ENCODE assay signal across 10 mouse cellular contexts in genomic region chr13:56132941-56133340, GRCm38 (mm10). TPM values are rescaled to one million over a fixed set of nuclear protein-coding genes. Genes with fewer than 3 reads are reported as not detected.
A peak's percentile ranks its signal among the peaks of the same experiment; 100 is the strongest.
DNase-seq lines count a peak whose midpoint lies in the region; ATAC-seq lines count a peak whose summit lies in the region.
"Had no signal": no experiment of that assay in that cellular context is flagged by ENCODE, and none has a peak within 500 bp of the region (broad histone marks: within the 10 kb centered on the region; RNA-seq: fewer than 3 reads in every experiment).

No protein-coding gene starts in this region.

- peak overlapping the region; percentile 91 for H3K4me2 ChIP-seq in hindbrain, embryonic 13.5 days
- H3K4me2 ChIP-seq in hindbrain, embryonic 11.5 days (replicated peaks; ENCODE audit: low read depth, low read length), result no peak overlapping the region
- H3K4me2 ChIP-seq in stomach, embryonic 16.5 days (ENCODE audit: low read depth, low read length), result peak overlapping the region; percentile 31

- WGBS in hindbrain, embryonic 13.5 days, result 83% methylated on average over 7 of the region's 7 CpGs
- 91% methylated on average over 7 of the region's 7 CpGs for WGBS in hindbrain, embryonic 11.5 days
- 83% methylated on average over 7 of the region's 7 CpGs for WGBS in limb, embryonic 10.5 days
- WGBS in stomach, embryonic 16.5 days, result 68% methylated on average over 7 of the region's 7 CpGs

- ATAC-seq in hindbrain, embryonic 13.5 days (ENCODE audit: low FRiP score), result no peak
- no peak for ATAC-seq in hindbrain, embryonic 11.5 days (ENCODE audit: low FRiP score)
- ATAC-seq in stomach, embryonic 16.5 days (ENCODE audit: insufficient read depth, low FRiP score), result no peak

- DNase-seq in hindbrain, embryonic 11.5 days (ENCODE audit: low spot score), result no peak
- peak; percentile 33 for DNase-seq in retina, adult 2 months (ENCODE audit: low read depth, low spot score)
- no peak for DNase-seq in retina, embryonic 14.5 days (ENCODE audit: low spot score)
- no peak for DNase-seq in limb, embryonic 10.5 days (ENCODE audit: low spot score)
- no peak for DNase-seq in spleen, postnatal 14 days (ENCODE audit: low spot score in 2 of 2)
- DNase-seq: adrenal gland, adult 2 months; cerebellum, postnatal 25 days; kidney, adult 18-20 months had no signal

- no peak overlapping the region for H3K27ac ChIP-seq in hindbrain, embryonic 13.5 days
- H3K27ac ChIP-seq in hindbrain, embryonic 11.5 days (ENCODE audit: low read depth, low read length), result no peak overlapping the region
- H3K27ac ChIP-seq in limb, embryonic 10.5 days, result peak overlapping the region; percentile 46; the same call in 1 of the 2 replicates
- no peak overlapping the region for H3K27ac ChIP-seq in stomach, embryonic 16.5 days (ENCODE audit: low read length)

- no peaks in the 10 kb centered on the region for H3K27me3 ChIP-seq in hindbrain, embryonic 13.5 days
- H3K27me3 ChIP-seq in hindbrain, embryonic 11.5 days (ENCODE audit: control insufficient read depth, insufficient read depth, low read length), result no peaks in the 10 kb centered on the region
- no peaks in the 10 kb centered on the region for H3K27me3 ChIP-seq in limb, embryonic 10.5 days (ENCODE audit: low read depth, poor library complexity, severe bottlenecking)
- no peaks in the 10 kb centered on the region for H3K27me3 ChIP-seq in stomach, embryonic 16.5 days (ENCODE audit: control insufficient read depth, insufficient read depth, low read length)

- no peak overlapping the region for H3K4me3 ChIP-seq in hindbrain, embryonic 13.5 days
- H3K4me3 ChIP-seq in hindbrain, embryonic 11.5 days (ENCODE audit: low read depth, low read length), result no peak overlapping the region
- peak overlapping the region; percentile 100 for H3K4me3 ChIP-seq in limb, embryonic 10.5 days
- no peak overlapping the region for H3K4me3 ChIP-seq in stomach, embryonic 16.5 days (replicated peaks; ENCODE audit: low read length)

- H3K9me3 ChIP-seq in hindbrain, embryonic 13.5 days, result no peaks in the 10 kb centered on the region
- H3K9me3 ChIP-seq in hindbrain, embryonic 11.5 days (ENCODE audit: control insufficient read depth, low read length), result no peaks in the 10 kb centered on the region
- H3K9me3 ChIP-seq in limb, embryonic 10.5 days (replicated peaks), result no peaks in the 10 kb centered on the region
- no peaks in the 10 kb centered on the region for H3K9me3 ChIP-seq in stomach, embryonic 16.5 days (replicated peaks; ENCODE audit: control insufficient read depth, low read length)

- H3K9ac ChIP-seq in hindbrain, embryonic 13.5 days, result peak overlapping the region; percentile 99; the same call in 1 of the 2 replicates
- no peak overlapping the region for H3K9ac ChIP-seq in hindbrain, embryonic 11.5 days (ENCODE audit: low read depth, low read length)
- H3K9ac ChIP-seq in stomach, embryonic 16.5 days (ENCODE audit: low read length), result 0 out of 2 replicates have a peak overlapping the region, but pooled peaks have one; percentile 92

- H3K36me3 ChIP-seq in hindbrain, embryonic 13.5 days, result peaks cover 19% of the 10 kb centered on the region
- peaks cover 7% of the 10 kb centered on the region for H3K36me3 ChIP-seq in hindbrain, embryonic 11.5 days (ENCODE audit: control insufficient read depth, insufficient read depth, low read length)
- H3K36me3 ChIP-seq in limb, embryonic 10.5 days, result peaks cover 57% of the 10 kb centered on the region
- peaks cover 12% of the 10 kb centered on the region for H3K36me3 ChIP-seq in stomach, embryonic 16.5 days (ENCODE audit: control insufficient read depth, insufficient read depth, low read length)

- peaks cover 37% of the 10 kb centered on the region for H3K4me1 ChIP-seq in hindbrain, embryonic 13.5 days (replicated peaks)
- H3K4me1 ChIP-seq in hindbrain, embryonic 11.5 days (replicated peaks; ENCODE audit: control insufficient read depth, insufficient read depth, low read length), result peaks cover 2% of the 10 kb centered on the region; the same call in 1 of the 2 replicates
- peaks cover 47% of the 10 kb centered on the region for H3K4me1 ChIP-seq in limb, embryonic 10.5 days
- peaks cover 29% of the 10 kb centered on the region for H3K4me1 ChIP-seq in stomach, embryonic 16.5 days (ENCODE audit: control insufficient read depth, insufficient read depth, low read length)

RNA-seq across cellular contexts. Expression of gene H2afy, which starts 3.2 kb away (rescaled TPM):
- 369 and 380 TPM in 2 replicates for polyA plus RNA-seq in hindbrain, embryonic 13.5 days (2015; fragmentation: Nextera tagmentation; extraction: Ambion mirVana)
- 578 and 619 TPM in 2 replicates for polyA plus RNA-seq in hindbrain, embryonic 11.5 days (2014; fragmentation: Nextera tagmentation; extraction: Ambion mirVana)
- polyA plus RNA-seq in limb, embryonic 10.5 days (2016; fragmentation: Nextera tagmentation; extraction: Ambion mirVana), result 642 and 645 TPM in 2 replicates
- 247 and 271 TPM in 2 replicates for polyA plus RNA-seq in stomach, embryonic 16.5 days (2015; fragmentation: Nextera tagmentation; extraction: Ambion mirVana)

RNA-seq across cellular contexts. Expression of gene Tifab, which starts 45.7 kb away (rescaled TPM):
- polyA plus RNA-seq in hindbrain, embryonic 13.5 days (2015; fragmentation: Nextera tagmentation; extraction: Ambion mirVana), result 1.1 and 1.5 TPM in 2 replicates
- 0.45 and 0.71 TPM in 2 replicates for polyA plus RNA-seq in hindbrain, embryonic 11.5 days (2014; fragmentation: Nextera tagmentation; extraction: Ambion mirVana)
- polyA plus RNA-seq in limb, embryonic 10.5 days (2016; fragmentation: Nextera tagmentation; extraction: Ambion mirVana), result 0.63 and 1.2 TPM in 2 replicates
- polyA plus RNA-seq in stomach, embryonic 16.5 days (2015; fragmentation: Nextera tagmentation; extraction: Ambion mirVana), result 4.9 and 5.6 TPM in 2 replicates
